Mouse (Mus musculus) midbrain, embryonic 14.5 days (tissue): ENCODE measurements around the gene Gm49340. TPM values are rescaled to one million over a fixed set of nuclear protein-coding genes. Genes with fewer than 3 reads are reported as not detected.

ENCODE experiments used
- ATAC-seq: fragments of 200-750 bp; cut with Nextera tagmentation; 2 replicates; pipeline ENCODE4 v1.8.0; 2017; ENCODE audit warnings: moderate number of reproducible peaks, moderate library complexity; ENCODE audit not compliant: low FRiP score, low TSS enrichment
- DNase-seq: peaks from one replicate; pipeline ENCODE4 v3.0.0-alpha.2; 2015
- H3K27ac ChIP-seq: fragments of 300-500 bp; sonication (generic); replicated peaks from 2 replicates; pipeline ENCODE4 v1.5.1; 2014; ENCODE audit warnings: mild to moderate bottlenecking, low read depth, low read length, moderate library complexity
- H3K27me3 ChIP-seq: fragments of 300-500 bp; sonication (generic); 2 replicates; pipeline ENCODE4 v1.6.1; 2014; ENCODE audit warnings: low read length, control low read depth, mixed read lengths; ENCODE audit not compliant: control insufficient read depth, insufficient read depth
- H3K36me3 ChIP-seq: fragments of 300-500 bp; sonication (generic); 2 replicates; pipeline ENCODE4 v1.6.1; 2014; ENCODE audit warnings: low read length, control low read depth; ENCODE audit not compliant: control insufficient read depth, insufficient read depth
- H3K4me1 ChIP-seq: fragments of 300-500 bp; sonication (generic); 2 replicates; pipeline ENCODE4 v1.6.1; 2014; ENCODE audit warnings: mild to moderate bottlenecking, antibody characterized with exemption, low read length, control low read depth; ENCODE audit not compliant: control insufficient read depth, insufficient read depth
- H3K4me2 ChIP-seq: fragments of 300-500 bp; sonication (generic); 2 replicates; pipeline ENCODE4 v1.6.1; 2014; ENCODE audit warnings: mild to moderate bottlenecking, low read length, moderate library complexity
- H3K4me3 ChIP-seq: fragments of 300-500 bp; sonication (generic); replicated peaks from 2 replicates; pipeline ENCODE4 v1.5.1; 2014; ENCODE audit warnings: low read depth, low read length
- H3K9ac ChIP-seq: fragments of 300-500 bp; sonication (generic); replicated peaks from 2 replicates; pipeline ENCODE4 v1.6.1; 2014; ENCODE audit warnings: mild to moderate bottlenecking, low read length, moderate library complexity
- H3K9me3 ChIP-seq: fragments of 300-500 bp; sonication (generic); 2 replicates; pipeline ENCODE4 v1.6.1; 2016; ENCODE audit warnings: low read length, control low read depth, mixed read lengths; ENCODE audit not compliant: control insufficient read depth
- WGBS: fragments of 180-500 bp; shearing (Covaris S2); extraction: QIAGEN DNeasy Blood & Tissue Kit; methylation state at CpG from one replicate; pipeline ENCODE4 v1.1.7; 2014; 5-methylcytosine and 5-hydroxymethylcytosine counted together
- polyA plus RNA-seq: library from polyadenylated mRNA; unstranded; fragments of >200 nt; fragmentation: Nextera tagmentation; extraction: Ambion mirVana; gene quantifications from 2 replicates; pipeline ENCODE4 v1.2.1, GENCODE M21; 2014

Gm49340 gene
- polyA plus RNA-seq, 1 experiment from 2014 or later: not detected

GRCm38 (mm10) chr11:73395374-73395773 lies 65.8 kb downstream of the Gm49340 start:
- no peak for ATAC-seq
- WGBS: 76% methylated on average over 4 of the region's 4 CpGs
- no peak overlapping the region for H3K27ac ChIP-seq

GRCm38 (mm10) chr11:73399514-73399913 lies 70.0 kb downstream of the Gm49340 start, which contains the start of gene Olfr1:
TSS of gene Olfr1 (minus strand) at chr11:73399614.
- H3K27ac ChIP-seq: no peak within 1 kb of the TSS
- no peak for ATAC-seq
- H3K27me3 ChIP-seq: no peaks in the 10 kb centered on the region
- H3K4me2 ChIP-seq: no peak within 1 kb of the TSS
- no peaks in the 10 kb centered on the region for H3K36me3 ChIP-seq
- H3K4me3 ChIP-seq: no peak within 1 kb of the TSS
- H3K4me1 ChIP-seq: no peaks in the 10 kb centered on the region
- no peak within 1 kb of the TSS for H3K9ac ChIP-seq
- DNase-seq: no peak
- H3K9me3 ChIP-seq: no peaks in the 10 kb centered on the region

More at GRCm38 (mm10) chr11:73395374-73395773, 65.8 kb downstream of the Gm49340 start:
- Histone ChIP-seq H3K9ac (no peak overlapping the region), H3K4me3 (no peak overlapping the region), H3K4me1 (no peaks in the 10 kb centered on the region), H3K9me3 (no peaks in the 10 kb centered on the region), H3K4me2 (no peak overlapping the region), H3K36me3 (no peaks in the 10 kb centered on the region), H3K27me3 (no peaks in the 10 kb centered on the region)
- no peak for DNase-seq

Other genes starting within 250 kb of the Gm49340 start
- gene Itgae, start 239.2 kb upstream of the Gm49340 start, polyA plus RNA-seq: 0.23 and 0.24 TPM in 2 replicates
- gene Haspin, start 191.4 kb upstream of the Gm49340 start, polyA plus RNA-seq: 2.1 and 2.7 TPM in 2 replicates
- 0.12 TPM in 1 of 2 replicates, not detected in the other for gene P2rx5, start 169.3 kb upstream of the Gm49340 start, polyA plus RNA-seq
- gene Emc6, start 152.7 kb upstream of the Gm49340 start, polyA plus RNA-seq: 144 and 151 TPM in 2 replicates
- gene Tax1bp3, start 152.7 kb upstream of the Gm49340 start, polyA plus RNA-seq: 149 and 165 TPM in 2 replicates
- 18.1 and 23.0 TPM in 2 replicates for gene Ctns, start 130.7 kb upstream of the Gm49340 start, polyA plus RNA-seq
- gene Shpk, start 130.3 kb upstream of the Gm49340 start, polyA plus RNA-seq: 1.1 and 1.6 TPM in 2 replicates
- 0.50 TPM in 1 of 2 replicates, not detected in the other for gene Trpv1, start 95.4 kb upstream of the Gm49340 start, polyA plus RNA-seq
- gene Trpv3, start 62.4 kb upstream of the Gm49340 start, polyA plus RNA-seq: 0.12 and 0.19 TPM in 2 replicates
- gene Aspa, start 145 bp upstream of the Gm49340 start, polyA plus RNA-seq: 0.55 and 0.84 TPM in 2 replicates
- gene Spata22, start within 50 bp of the Gm49340 start, polyA plus RNA-seq: not detected in 2 replicates
- not detected in 2 replicates for gene Olfr20, start 21.0 kb downstream of the Gm49340 start, polyA plus RNA-seq
- gene Olfr376, start 41.5 kb downstream of the Gm49340 start, polyA plus RNA-seq: not detected in 2 replicates
- gene Olfr1, start 69.9 kb downstream of the Gm49340 start, polyA plus RNA-seq: not detected in 2 replicates
- gene Olfr378, start 98.7 kb downstream of the Gm49340 start, polyA plus RNA-seq: not detected in 2 replicates
- gene Olfr380, start 127.8 kb downstream of the Gm49340 start, polyA plus RNA-seq: not detected in 2 replicates
- not detected in 2 replicates for gene Olfr381, start 161.9 kb downstream of the Gm49340 start, polyA plus RNA-seq
- not detected in 2 replicates for gene Olfr382, start 187.5 kb downstream of the Gm49340 start, polyA plus RNA-seq